Comparison of ENCODE assay signal across 8 mouse cellular contexts in genomic region chr2:29826926-29827708, GRCm38 (mm10). TPM values are rescaled to one million over a fixed set of nuclear protein-coding genes. Genes with fewer than 3 reads are reported as not detected.
DNase-seq lines count a peak whose midpoint lies in the region; ATAC-seq lines count a peak whose summit lies in the region.

No protein-coding gene starts in this region.

- peak overlapping the region; percentile 73 for H3K9ac ChIP-seq in forebrain, embryonic 14.5 days (ENCODE audit: low read length)
- peak overlapping the region; percentile 81 for H3K9ac ChIP-seq in neural tube, embryonic 15.5 days (replicated peaks)

- ATAC-seq in forebrain, embryonic 14.5 days: peak; percentile 98
- peak; percentile 97 for ATAC-seq in neural tube, embryonic 15.5 days (ENCODE audit: low FRiP score)

- H3K4me1 ChIP-seq in forebrain, embryonic 14.5 days (ENCODE audit: control insufficient read depth, insufficient read depth, low read length): peaks cover 8% of the 10 kb centered on the region
- peaks cover 19% of the 10 kb centered on the region for H3K4me1 ChIP-seq in neural tube, embryonic 15.5 days

- H3K36me3 ChIP-seq in forebrain, embryonic 14.5 days (ENCODE audit: control insufficient read depth, insufficient read depth, low read length): 0 out of 2 replicates have a peak, but pooled peaks cover 2% of the 10 kb centered on the region
- 0 out of 2 replicates have a peak, but pooled peaks cover 3% of the 10 kb centered on the region for H3K36me3 ChIP-seq in neural tube, embryonic 15.5 days

- DNase-seq in ES-CJ7 (ENCODE audit: low read depth, low spot score): peak; percentile 98
- DNase-seq in cerebellum, adult 11 months: peak; percentile 92
- peak; percentile 99 for DNase-seq in forebrain, embryonic 14.5 days (ENCODE audit: low spot score)
- peak; percentile 92 to 95 for DNase-seq in heart, postnatal 14 days
- DNase-seq in layer of hippocampus, adult 11-12 months (ENCODE audit: low spot score): peak; percentile 96
- DNase-seq in lung, adult 18-20 months: peak; percentile 97 to 98
- DNase-seq in testis, postnatal 14 days (ENCODE audit: low spot score): peak; percentile 96

- no peaks in the 10 kb centered on the region for H3K27me3 ChIP-seq in forebrain, embryonic 14.5 days (replicated peaks; ENCODE audit: control insufficient read depth, insufficient read depth, low read length)
- H3K27me3 ChIP-seq in neural tube, embryonic 15.5 days (replicated peaks): no peaks in the 10 kb centered on the region

- peak overlapping the region; percentile 93 for H3K4me3 ChIP-seq in forebrain, embryonic 14.5 days (ENCODE audit: low read depth, low read length)
- H3K4me3 ChIP-seq in neural tube, embryonic 15.5 days (replicated peaks): peak overlapping the region; percentile 78

- intact Hi-C loops in heart, postnatal 14 days (cut with DNase I): no loop called here

- H3K4me2 ChIP-seq in forebrain, embryonic 14.5 days (ENCODE audit: low read length): peak overlapping the region; percentile 82
- peak overlapping the region; percentile 88 for H3K4me2 ChIP-seq in neural tube, embryonic 15.5 days

- 0% methylated on average over 48 of the region's 48 CpGs for WGBS in forebrain, embryonic 14.5 days
- WGBS in neural tube, embryonic 15.5 days: under 1% methylated on average over 47 of the region's 48 CpGs

- no peaks in the 10 kb centered on the region for H3K9me3 ChIP-seq in forebrain, embryonic 14.5 days (replicated peaks; ENCODE audit: control insufficient read depth, low read length)
- H3K9me3 ChIP-seq in neural tube, embryonic 15.5 days (replicated peaks): no peaks in the 10 kb centered on the region

- peak overlapping the region; percentile 88 for H3K27ac ChIP-seq in forebrain, embryonic 14.5 days (ENCODE audit: low read depth, low read length)
- peak overlapping the region; percentile 96 for H3K27ac ChIP-seq in neural tube, embryonic 15.5 days (replicated peaks)

RNA-seq across cellular contexts. Expression of gene Urm1, which starts 7.2 kb away (rescaled TPM):
- 20.7 and 21.0 TPM in 2 replicates for polyA plus RNA-seq in forebrain, embryonic 14.5 days (2014; fragmentation: Nextera tagmentation; extraction: Ambion mirVana)
- 10 to 100 TPM; 30.4 to 31.7 TPM for total RNA-seq in heart, postnatal 14 days (2021)
- 27.7 and 28.3 TPM in 2 replicates for polyA plus RNA-seq in neural tube, embryonic 15.5 days (2015; fragmentation: Nextera tagmentation; extraction: Ambion mirVana)

RNA-seq across cellular contexts. Expression of gene Slc27a4, which starts 24.7 kb away (rescaled TPM):
- polyA plus RNA-seq in forebrain, embryonic 14.5 days (2014; fragmentation: Nextera tagmentation; extraction: Ambion mirVana): 22.6 and 26.1 TPM in 2 replicates
- total RNA-seq in heart, postnatal 14 days (2021): 10 to 100 TPM; 20.0 to 21.7 TPM
- polyA plus RNA-seq in neural tube, embryonic 15.5 days (2015; fragmentation: Nextera tagmentation; extraction: Ambion mirVana): 43.0 and 48.9 TPM in 2 replicates

RNA-seq across cellular contexts. Expression of gene Trub2, which starts 38.8 kb away (rescaled TPM):
- polyA plus RNA-seq in forebrain, embryonic 14.5 days (2014; fragmentation: Nextera tagmentation; extraction: Ambion mirVana): 26.8 and 31.1 TPM in 2 replicates
- total RNA-seq in heart, postnatal 14 days (2021): 10 to 100 TPM; 30.5 to 34.1 TPM
- 33.2 and 35.5 TPM in 2 replicates for polyA plus RNA-seq in neural tube, embryonic 15.5 days (2015; fragmentation: Nextera tagmentation; extraction: Ambion mirVana)

RNA-seq across cellular contexts. Expression of gene Coq4, which starts 39.8 kb away (rescaled TPM):
- polyA plus RNA-seq in forebrain, embryonic 14.5 days (2014; fragmentation: Nextera tagmentation; extraction: Ambion mirVana): 36.0 and 37.5 TPM in 2 replicates
- total RNA-seq in heart, postnatal 14 days (2021): 10 to 100 TPM; 17.5 to 18.3 TPM
- 41.2 and 44.7 TPM in 2 replicates for polyA plus RNA-seq in neural tube, embryonic 15.5 days (2015; fragmentation: Nextera tagmentation; extraction: Ambion mirVana)

RNA-seq across cellular contexts. Expression of gene Cercam, which starts 41.8 kb away (rescaled TPM):
- 3.1 and 3.9 TPM in 2 replicates for polyA plus RNA-seq in forebrain, embryonic 14.5 days (2014; fragmentation: Nextera tagmentation; extraction: Ambion mirVana)
- 10 to 100 TPM in 1 of 2 experiments, 1 to 10 TPM in 1; 9.3 to 10.3 TPM for total RNA-seq in heart, postnatal 14 days (2021)
- 25.8 and 27.4 TPM in 2 replicates for polyA plus RNA-seq in neural tube, embryonic 15.5 days (2015; fragmentation: Nextera tagmentation; extraction: Ambion mirVana)

Comparison
In these comparisons a context has a peak if more than half of its experiments do, and no peak if none do; other contexts are left out.
1. Peak in every context shown above with its lines: DNase-seq, ATAC-seq, H3K4me3 ChIP-seq and H3K27ac ChIP-seq.